Mouse (Mus musculus) v-Abl transformed pro-B cells (cell line): Measurements from ENCODE around the gene Baiap2l2.

Source experiments
- in situ Hi-C, 2 experiments: fragments of 400-800 bp; cut with MboI; formaldehyde crosslinking; loops; one replicate each; pipeline ENCODE4 v1.15.1; 2025; ENCODE audit not compliant: unreplicated experiment in 2 of 2

The Baiap2l2 gene

DNA sequence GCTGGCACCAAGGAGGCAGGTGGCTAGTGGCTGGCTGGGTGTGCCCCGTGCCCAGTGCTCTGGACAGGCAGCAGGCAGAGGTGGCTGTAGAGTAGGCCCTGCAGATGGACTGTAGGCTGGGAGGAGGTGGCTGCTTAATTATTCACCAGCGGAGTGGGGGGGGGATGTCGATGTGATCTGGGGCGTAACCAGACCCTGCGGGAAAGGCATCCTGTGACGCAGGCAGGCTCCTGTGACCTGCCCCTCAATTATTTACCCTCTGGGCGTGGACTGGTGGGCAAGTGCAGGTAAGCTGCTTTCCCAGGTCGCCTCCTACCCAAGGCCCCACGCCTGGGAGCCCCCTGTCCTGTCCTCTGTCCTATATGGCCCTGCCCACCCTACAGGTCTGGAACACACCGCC is at the start of gene Baiap2l2:
TSS of gene Baiap2l2 (minus strand) at position 139 of the 400 bp plus-strand sequence.
- in situ Hi-C loops = loop anchor here in 1 of 2 experiments (5.0 kb wide), 1 partner anchor 92 kb away; no protein-coding TSS in a partner anchor

DNA sequence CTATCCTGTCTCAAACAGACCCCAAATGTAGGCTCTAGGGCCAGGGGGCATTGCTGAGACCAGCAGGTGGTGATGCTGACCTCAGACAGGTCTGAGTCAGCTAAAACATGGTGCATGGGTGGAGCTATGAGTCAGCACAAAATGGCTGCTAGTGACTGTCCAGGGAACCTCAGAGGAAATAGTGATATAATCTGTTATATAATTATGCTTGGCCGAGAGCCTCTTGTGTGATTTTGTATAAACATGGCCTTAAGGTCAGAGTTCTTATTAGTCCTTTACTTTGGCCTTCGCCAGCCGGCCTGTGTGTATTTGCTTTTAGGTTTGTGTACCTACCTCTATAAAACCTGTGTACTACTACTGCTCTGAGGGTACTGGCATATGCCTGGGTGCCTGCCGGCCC is 48.1 kb upstream of the Baiap2l2 start:
- in situ Hi-C loops = loop anchor here in 1 of 2 experiments (25.0 kb wide), 1 partner anchor 446 kb away; the partner anchor contains the start of genes Gga1, Gm49510 and Sh3bp1

DNA sequence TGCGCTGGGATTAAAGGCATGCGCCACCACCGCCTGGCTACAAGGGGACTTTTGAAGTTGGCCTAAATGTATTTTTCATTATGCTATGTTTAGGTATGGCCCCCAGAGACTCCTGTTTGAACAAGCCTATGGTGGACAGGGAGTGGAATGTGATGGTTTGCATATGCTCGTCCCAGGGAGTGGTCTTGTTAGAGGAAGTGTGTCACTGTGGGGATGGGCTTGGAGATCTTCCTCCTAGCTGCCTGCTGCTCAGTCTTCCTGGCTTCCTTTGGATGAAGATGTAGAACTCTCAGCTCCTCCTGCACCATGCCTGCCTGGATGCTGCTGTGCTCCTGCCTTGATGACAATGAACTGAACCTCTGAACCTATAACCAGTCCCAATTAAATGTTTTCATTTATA is 45.2 kb upstream of the Baiap2l2 start:
- in situ Hi-C loops = loop anchor here in 1 of 2 experiments (25.0 kb wide), 1 partner anchor 443 kb away; the partner anchor contains the start of genes Gga1, Gm49510 and Sh3bp1

DNA sequence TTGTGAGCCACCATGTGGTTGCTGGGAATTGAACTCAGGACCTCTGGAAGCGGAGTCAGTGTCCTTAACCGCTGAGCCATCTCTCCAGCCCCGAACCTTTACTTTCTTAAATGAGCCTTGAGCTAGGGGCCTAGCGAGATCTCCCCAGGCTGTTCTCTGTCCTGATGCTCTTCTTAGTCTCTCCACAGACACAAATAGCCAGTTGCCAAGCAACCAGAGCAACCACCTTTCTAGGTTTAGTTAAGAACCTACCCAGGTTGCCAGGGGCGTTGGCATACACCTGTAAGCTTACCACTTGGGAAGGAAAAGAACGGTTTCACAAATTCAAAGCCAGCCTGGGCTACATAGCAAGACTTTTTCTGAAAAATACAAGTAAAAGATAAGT is 44.6 kb upstream of the Baiap2l2 start:
- in situ Hi-C loops = loop anchor here (10.0 to 25.0 kb wide), 2 partner anchors 55 to 443 kb away; partner anchors contain the start of genes Gga1 (in 1 of the 2), Gm49510 (in 1 of the 2) and Sh3bp1 (in 1 of the 2)

DNA sequence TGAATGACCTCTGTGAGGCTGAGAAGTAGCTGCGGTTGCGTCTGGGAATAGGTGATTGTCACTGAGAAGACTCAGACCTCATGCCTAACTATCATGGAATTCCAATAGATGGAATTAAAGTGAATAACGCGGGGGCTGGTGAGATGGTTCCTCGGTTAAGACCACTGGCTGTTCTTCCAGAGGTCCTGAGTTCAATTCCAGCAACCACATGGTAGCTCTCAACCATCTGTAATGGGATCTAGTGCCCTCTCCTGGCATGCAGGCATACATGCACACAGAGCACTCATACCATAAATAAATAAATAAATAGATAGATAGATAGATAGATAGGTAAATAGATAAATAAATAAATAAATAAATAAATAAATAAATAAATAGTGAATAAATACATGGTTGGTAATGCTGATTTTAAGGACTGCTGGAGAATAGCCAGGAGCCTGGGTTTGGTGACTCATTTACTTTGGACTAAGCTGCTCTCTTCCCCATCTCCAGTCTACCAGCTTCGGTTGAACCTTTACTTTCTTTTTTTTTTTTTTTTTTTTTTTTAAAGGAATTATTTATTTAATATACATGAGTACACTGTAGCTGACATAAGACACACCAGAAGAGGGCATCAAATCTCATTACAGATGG is 44.1 kb upstream of the Baiap2l2 start:
- in situ Hi-C loops = loop anchor here (10.0 to 25.0 kb wide), 2 partner anchors 55 to 442 kb away; partner anchors contain the start of genes Gga1 (in 1 of the 2), Gm49510 (in 1 of the 2) and Sh3bp1 (in 1 of the 2)

DNA sequence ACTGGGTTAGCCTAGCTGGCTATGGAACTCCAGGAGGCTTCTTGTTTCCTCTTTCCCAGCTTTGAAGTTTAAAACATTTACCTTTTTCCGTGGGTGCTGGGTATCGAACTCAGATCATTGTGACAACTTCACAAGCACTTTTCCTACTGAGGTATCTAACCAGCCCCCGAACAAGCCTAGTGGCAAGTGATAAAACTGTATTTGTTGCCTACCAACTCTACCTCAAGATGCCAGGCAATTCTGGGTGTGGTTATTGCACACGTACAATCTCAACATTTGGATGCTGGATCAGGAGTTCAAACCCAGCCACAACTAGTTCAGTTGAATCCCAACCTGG is 43.6 kb upstream of the Baiap2l2 start:
- in situ Hi-C loops = loop anchor here (10.0 to 25.0 kb wide), 2 partner anchors 54 to 442 kb away; partner anchors contain the start of genes Gga1 (in 1 of the 2), Gm49510 (in 1 of the 2) and Sh3bp1 (in 1 of the 2)

DNA sequence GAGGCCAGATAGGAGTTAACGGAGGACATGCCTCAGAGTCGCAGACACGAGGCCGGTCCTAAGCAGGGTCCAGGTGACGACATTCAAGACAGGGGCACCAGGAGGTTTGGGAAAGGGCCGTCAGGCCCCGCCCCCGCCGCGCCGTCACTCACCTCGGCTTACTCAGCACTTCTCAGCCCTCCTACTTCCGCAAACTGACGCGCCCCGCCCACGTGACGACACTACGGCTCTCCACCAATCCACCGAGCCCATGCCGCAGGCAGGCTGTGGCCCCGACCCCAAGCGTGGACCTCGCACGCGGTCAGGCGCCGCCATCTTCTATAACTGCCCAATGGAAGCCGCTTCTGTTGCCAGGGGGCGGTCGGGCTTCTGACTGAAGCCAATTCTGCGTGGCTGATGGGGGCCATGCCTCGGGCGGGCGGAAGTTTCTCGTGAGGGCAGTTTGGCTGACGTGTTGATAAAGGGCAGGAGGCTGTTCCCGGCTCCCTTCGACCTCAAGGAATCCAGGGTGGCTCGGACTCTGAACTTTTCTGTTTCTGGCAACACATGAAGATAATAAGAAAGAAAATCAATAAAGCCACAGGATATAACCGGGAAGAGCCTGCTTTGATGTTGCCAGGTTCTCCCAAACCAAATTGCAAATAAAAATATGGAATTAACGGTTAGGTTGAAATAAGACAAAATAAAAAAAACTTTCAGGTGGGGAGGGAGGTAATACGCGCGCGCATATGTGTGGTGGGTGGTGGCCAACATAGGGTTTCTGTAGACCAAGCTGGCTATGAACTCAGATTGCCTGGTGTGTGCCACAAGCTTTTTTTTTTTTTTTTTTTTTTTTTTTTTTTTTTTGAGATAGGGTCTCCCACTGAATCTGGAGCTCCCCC is 43.0 kb upstream of the Baiap2l2 start, which contains the start of gene Pla2g6:
TSS of gene Pla2g6 (minus strand) at position 333 of the 881 bp plus-strand sequence.
- in situ Hi-C loops = loop anchor here (10.0 to 25.0 kb wide), 2 partner anchors 53 to 441 kb away; partner anchors contain the start of genes Gga1 (in 1 of the 2), Gm49510 (in 1 of the 2) and Sh3bp1 (in 1 of the 2)

DNA sequence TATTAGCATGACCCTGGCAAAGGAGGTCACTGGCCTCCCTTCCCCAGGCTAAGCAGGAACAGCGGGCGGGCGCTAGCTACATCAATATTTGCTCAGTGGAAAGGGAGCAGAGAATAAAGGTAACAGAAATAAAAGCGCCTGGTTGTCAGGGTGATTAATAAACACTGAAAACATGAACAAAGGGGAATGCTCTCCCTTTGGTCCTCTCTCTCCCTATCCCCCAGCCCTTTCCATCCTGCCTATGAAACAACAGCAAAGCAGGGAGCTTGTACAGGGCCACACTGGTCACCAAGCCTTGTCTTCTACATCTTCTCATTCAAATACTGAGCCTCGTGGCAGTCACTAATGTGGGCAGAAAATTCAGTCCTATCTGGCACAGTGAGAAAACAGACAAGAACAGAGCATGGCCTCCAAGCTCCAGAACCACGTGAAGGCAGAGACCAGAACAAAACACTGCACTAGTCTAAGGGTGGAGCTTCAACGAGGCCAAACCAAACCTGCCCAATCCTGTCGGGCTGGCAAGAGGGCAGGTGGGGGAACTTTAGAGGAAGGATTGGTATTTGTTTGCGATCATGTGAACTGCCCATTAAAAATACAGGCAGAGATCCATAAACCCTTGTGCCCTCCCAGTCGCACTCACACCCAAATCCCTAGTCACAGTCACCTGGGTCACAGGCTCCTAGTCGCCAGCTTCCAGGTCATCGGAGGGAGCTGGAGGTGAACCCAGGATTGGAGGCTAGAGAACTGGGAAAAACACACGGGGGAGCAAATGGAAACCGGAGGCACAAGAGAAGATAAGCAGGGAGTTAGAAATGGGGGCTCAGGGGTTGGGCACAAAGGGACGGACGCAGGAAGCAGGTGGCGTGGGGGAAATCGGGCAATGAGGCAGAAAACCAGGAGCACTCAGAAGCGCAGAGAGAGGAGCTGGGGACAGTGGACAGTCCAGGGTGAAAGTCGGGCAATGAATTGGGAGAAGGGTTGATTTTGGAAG is 41.9 kb upstream of the Baiap2l2 start:
- in situ Hi-C loops = loop anchor here (10.0 to 25.0 kb wide), 2 partner anchors 52 to 440 kb away; partner anchors contain the start of genes Gga1 (in 1 of the 2), Gm49510 (in 1 of the 2) and Sh3bp1 (in 1 of the 2)

DNA sequence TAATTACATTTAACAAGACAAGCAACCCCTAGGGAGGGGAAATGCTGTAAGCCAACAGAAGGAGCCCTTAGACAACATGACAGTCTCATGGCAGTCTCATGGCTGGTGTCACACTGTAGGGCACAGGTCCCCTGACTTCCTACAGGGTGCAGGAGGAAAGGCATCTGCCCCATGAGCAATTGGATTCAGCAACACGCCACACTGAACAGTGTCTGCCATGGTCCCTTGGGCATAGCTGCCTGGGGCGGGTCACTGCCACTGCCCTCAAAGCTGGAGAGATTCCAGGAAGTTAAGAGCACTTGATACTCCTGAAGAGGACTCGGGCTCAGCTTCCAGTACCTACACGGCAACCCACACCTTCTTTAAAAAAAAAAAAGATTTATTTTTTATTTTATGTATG is 40.9 kb upstream of the Baiap2l2 start:
- in situ Hi-C loops = loop anchor here (10.0 to 25.0 kb wide), 2 partner anchors 51 to 439 kb away; partner anchors contain the start of genes Gga1 (in 1 of the 2), Gm49510 (in 1 of the 2) and Sh3bp1 (in 1 of the 2)

DNA sequence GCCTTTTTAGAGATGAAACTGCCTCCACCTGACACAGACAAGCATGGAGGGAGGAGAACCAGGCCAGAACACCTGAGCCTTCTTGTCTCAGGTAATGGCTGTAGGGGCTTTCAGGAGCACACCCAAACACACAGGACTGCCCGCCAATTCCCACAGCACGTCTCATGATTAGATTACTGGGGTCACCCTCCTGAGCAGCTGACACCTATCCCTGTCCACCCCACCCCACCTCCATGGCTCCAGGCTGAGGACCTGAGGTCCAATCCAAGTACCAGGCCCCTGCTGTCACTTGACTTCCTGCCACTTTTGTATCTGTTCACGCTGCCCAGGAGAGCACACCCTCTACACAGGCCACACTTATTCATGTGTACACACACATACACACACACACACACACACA is 40.4 kb upstream of the Baiap2l2 start:
- in situ Hi-C loops = loop anchor here (10.0 to 25.0 kb wide), 2 partner anchors 51 to 438 kb away; partner anchors contain the start of genes Gga1 (in 1 of the 2), Gm49510 (in 1 of the 2) and Sh3bp1 (in 1 of the 2)

DNA sequence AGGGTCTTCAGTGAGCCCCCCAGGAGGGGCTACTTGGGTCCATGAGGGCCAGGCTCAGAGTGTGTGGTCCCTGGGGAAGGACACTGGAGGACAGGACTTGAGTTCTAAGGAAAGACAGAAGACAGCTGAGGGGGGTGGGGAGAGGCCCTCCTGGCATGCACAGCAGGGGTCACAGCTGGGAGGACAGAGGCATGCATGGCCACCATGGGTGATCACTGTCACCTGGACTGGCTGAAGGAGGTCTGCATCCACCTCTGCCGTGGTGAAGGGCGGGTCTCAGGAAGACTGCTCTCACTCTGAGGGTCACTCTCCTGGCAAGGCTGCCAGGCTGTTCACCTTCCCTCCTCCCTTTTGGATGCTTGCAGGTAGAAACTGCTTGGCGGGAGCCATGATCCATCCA is 39.0 kb upstream of the Baiap2l2 start:
- in situ Hi-C loops = loop anchor here (5.0 to 10.0 kb wide), 2 partner anchors 38 to 50 kb away; no protein-coding TSS in a partner anchor

DNA sequence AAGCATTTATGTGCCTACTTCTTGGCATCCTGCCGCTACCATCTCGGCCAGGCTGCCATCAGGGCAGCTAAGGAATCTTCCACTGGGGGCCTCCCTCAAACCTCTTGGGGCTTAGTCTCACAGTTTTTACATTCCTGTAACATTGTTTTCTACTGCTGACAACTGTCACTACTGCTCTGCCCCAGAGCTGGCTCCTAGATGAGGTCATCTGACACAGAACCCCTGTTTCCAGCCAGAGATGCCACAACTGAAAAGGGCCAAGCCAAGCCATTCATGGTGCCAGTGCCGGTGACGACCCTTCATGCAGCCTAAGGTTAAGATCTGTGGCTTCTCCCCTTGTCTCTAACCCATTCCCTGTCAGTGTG is 38.4 kb upstream of the Baiap2l2 start:
- in situ Hi-C loops = loop anchor here (5.0 to 10.0 kb wide), 2 partner anchors 39 to 49 kb away; no protein-coding TSS in a partner anchor

DNA sequence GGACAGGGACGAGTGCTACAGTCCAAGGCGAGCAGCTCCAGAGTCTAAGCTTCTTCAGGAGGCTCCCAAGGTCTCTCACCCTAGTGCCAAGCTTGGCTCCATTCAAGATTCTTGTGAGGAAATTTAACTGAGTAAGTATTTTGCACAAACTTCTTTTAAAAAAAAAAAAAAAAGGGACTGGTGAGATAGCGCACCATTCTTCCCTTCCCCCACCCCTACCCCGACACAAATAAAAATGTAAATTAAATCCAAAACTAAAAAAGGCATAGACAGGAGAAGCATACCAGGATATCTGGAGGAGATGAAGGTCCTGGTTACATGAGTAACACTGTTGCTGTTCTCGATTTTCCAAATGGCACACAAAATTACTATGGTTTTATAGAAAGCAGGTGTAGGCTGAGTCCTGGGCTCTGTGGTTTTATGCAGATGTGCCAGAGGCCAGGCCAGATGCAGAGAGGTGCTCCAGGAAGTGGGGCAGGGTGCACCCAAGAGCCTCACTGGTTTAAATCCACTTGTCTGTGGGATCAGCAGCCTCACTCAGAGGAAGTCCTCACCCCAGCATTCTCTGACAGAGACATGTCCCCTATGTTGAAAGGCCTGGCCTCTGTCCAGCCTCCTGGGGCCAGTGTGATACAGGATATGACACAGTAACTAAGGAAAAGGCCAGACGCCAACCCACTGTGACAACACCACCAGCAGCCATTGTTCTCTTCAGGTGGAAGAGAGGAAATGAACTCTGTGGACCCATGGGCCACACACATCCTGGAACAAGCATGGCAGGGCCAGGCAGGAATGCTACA is 37.9 kb upstream of the Baiap2l2 start:
- in situ Hi-C loops = loop anchor here (5.0 to 10.0 kb wide), 2 partner anchors 39 to 48 kb away; no protein-coding TSS in a partner anchor

DNA sequence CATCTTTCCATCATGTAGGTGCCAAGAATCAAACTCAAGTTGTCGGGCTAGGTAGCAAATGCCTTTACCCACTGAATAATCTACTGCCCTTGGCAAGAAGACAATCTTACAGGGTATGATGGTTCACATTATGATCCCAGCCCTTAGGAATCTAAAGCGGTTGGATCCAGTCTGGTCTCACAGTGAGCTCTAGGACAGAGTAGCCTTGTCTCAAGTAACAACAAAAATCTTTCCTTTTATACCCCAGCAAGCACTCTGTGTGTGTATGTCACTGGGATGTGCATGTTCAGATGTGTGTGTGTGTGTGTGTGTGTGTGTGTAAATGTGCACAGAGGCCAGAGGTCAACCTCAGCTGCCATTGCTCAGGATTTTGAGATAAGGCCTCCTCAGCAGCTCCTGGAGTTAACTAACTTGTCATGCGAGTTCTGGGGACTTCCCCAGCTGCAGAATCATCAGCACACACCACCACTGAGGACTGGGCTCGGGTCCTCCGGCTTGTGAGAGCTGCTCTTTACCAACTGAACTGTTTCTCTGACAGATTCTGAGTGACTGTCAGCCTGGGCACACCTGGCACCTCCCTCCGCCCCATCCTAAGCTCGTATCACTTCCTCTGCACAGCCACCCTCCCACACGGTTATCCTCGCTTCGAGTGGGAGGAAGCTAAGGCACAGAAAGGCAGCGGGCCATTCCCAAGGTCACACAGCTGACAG is 37.1 kb upstream of the Baiap2l2 start:
- in situ Hi-C loops = loop anchor here (5.0 to 10.0 kb wide), 2 partner anchors 40 to 48 kb away; no protein-coding TSS in a partner anchor

DNA sequence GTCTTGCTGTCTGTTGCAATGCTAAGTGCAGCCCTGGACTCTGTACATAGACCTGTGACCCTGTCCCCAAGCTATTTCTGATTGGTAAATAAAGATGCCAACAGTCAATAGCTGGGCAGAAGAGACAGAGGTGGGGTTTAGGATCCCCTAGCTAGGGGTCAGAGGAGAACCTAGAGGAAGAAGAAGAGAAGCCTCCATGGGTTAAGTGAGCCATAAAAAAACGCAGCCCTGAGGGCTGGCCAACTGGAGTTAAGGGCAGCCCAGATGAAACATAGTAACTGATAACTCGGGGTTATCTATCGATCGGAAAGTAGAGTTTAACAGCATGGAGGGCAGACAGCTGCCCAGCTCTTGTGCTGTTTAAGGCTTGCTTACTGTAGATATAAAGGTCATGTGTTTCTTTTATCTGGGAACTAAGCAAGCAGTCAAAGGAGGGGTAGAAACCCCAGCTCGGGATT is 36.4 kb upstream of the Baiap2l2 start:
- in situ Hi-C loops = loop anchor here (5.0 to 10.0 kb wide), 2 partner anchors 41 to 47 kb away; no protein-coding TSS in a partner anchor

DNA sequence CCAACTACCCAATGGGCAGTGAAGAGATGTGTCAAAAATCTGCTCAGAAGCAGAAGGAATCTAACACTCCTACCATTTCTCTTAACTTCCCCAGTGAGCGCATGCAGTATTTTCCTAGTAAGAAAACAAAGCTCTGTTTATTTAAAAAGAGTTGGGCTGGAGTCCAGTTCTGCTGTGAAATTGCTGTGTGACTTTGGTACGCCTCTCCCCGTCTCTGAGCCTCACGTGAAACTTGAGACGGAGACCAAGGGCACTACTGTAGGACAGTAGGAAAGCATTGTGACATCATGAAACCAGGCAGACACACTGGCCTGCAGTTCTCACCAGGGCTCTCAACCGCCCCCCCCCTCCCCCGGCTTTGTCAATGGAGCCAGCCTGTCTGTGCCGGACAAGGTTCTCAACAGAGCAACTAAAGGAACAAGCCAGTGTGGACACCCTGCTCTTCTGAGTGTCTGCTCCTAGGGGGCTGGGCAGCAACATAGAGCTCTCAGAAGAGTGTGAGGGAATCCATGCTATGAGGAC is 28.6 kb upstream of the Baiap2l2 start:
- in situ Hi-C loops = no loop called here

DNA sequence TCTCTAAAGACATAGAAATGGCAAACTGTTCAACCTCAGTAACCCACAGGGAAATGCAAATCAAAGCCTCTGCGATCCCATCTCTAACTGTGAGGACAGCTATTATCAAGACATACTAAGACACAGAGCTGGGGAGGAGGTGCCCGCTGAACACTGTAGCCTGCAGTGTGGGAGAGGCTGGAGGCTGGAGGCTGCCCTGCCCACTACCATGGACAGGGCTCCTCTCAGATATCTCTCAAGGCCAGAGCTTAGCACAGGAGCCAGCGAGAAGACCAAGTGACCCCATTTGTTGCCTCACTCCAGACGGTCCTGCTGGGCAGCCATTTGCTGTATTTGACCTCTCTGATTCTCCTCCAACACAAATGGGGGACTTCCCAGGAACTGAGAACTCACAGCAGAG is 22.5 kb upstream of the Baiap2l2 start:
- in situ Hi-C loops = no loop called here
